Mouse (Mus musculus) heart, adult 2 months (tissue): ENCODE measurements around the gene Padi2.

Experiments
- CTCF ChIP-seq: fragments of 200-600 bp; IDR thresholded peaks from 2 replicates; pipeline ENCODE4 v1.8.1; 2022; ENCODE audit warnings: antibody characterized with exemption, mild to moderate bottlenecking, moderate library complexity
- POLR2A ChIP-seq: fragments of 200-500 bp; IDR thresholded peaks from 2 replicates; pipeline ENCODE4 v1.6.1; 2011; ENCODE audit warnings: mild to moderate bottlenecking, low read depth, low read length, control low read depth; ENCODE audit not compliant: insufficient read depth

DNA sequence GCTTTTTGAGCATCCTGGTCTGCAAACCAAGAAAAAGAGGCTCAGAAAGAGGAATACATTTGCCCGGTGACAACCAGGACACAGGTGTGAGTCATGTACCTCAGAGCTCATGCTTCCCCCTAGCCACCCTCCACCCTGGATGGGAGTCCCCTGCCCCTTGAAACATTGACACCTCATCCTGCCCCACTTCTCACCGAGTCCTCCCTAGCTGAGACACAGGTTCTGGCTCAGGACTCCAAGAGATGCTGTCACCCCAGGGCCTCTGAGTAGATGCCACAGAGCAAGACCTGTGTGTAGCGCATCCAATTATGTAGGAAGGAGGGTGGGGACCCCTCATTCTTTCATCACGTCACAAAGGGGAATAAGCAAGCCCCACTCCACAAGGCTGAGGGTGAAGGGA is 3.4 kb downstream of the Padi2 start:
- TF ChIP-seq CTCF (no peak), POLR2A (no peak)
